Mouse (Mus musculus) myocyte (in vitro differentiated cells): ENCODE results near the gene Arl6. TPM values are rescaled to one million over a fixed set of nuclear protein-coding genes. Genes with fewer than 3 reads are reported as not detected.

Experiments used
- H3K27me3 ChIP-seq: one replicate; pipeline ENCODE4 v1.6.1; 2011; ENCODE audit not compliant: control insufficient read depth, insufficient read depth, insufficient read length
- H3K36me3 ChIP-seq: one replicate; pipeline ENCODE4 v1.6.1; 2011; ENCODE audit not compliant: control insufficient read depth, insufficient read depth
- H3K4me2 ChIP-seq: one replicate; pipeline ENCODE4 v1.6.1; 2011; ENCODE audit warnings: low read depth, control low read depth
- H3K4me3 ChIP-seq: one replicate; pipeline ENCODE4 v1.5.1; 2011; ENCODE audit warnings: mild to moderate bottlenecking, control low read depth, moderate library complexity
- H3K79me2 ChIP-seq: one replicate; pipeline ENCODE4 v1.6.1; 2011; ENCODE audit not compliant: control insufficient read depth, insufficient read depth
- H3ac ChIP-seq: one replicate; pipeline ENCODE4 v1.6.1; 2011; ENCODE audit not compliant: control insufficient read depth, insufficient read length
- CEBPB ChIP-seq: IDR thresholded peaks from 2 replicates; pipeline ENCODE4 v1.6.1; 2011; ENCODE audit warnings: mild to moderate bottlenecking, moderate library complexity; ENCODE audit not compliant: poor library complexity, insufficient read depth, severe bottlenecking
- E2F4 ChIP-seq: IDR thresholded peaks from one replicate; pipeline ENCODE4 v1.6.1; 2011; ENCODE audit warnings: mild to moderate bottlenecking, control low read depth, moderate library complexity; ENCODE audit not compliant: insufficient read depth
- MAX ChIP-seq: IDR thresholded peaks from one replicate; pipeline ENCODE4 v1.6.1; 2011; ENCODE audit warnings: low read depth, mild to moderate bottlenecking, control low read depth
- MYOD1 ChIP-seq, 3 experiments: IDR thresholded peaks; one replicate each; pipeline ENCODE4 v1.6.1; 2011; ENCODE audit warnings: control low read depth in 2 of 3, low read depth in 2 of 3, mild to moderate bottlenecking in 2 of 3, moderate library complexity in 1 of 3; ENCODE audit not compliant: insufficient read length in 2 of 3, control insufficient read depth in 1 of 3
- MYOG ChIP-seq, 3 experiments: IDR thresholded peaks; one replicate each; pipeline ENCODE4 v1.6.1; 2011; ENCODE audit warnings: control low read depth in 2 of 3, low read depth in 2 of 3, mild to moderate bottlenecking in 2 of 3; ENCODE audit not compliant: insufficient read length in 2 of 3, control insufficient read depth in 1 of 3, insufficient read depth in 1 of 3
- POLR2A ChIP-seq: IDR thresholded peaks from one replicate; pipeline ENCODE4 v1.6.1; 2011; ENCODE audit warnings: low read depth, mild to moderate bottlenecking, control low read depth, moderate library complexity; ENCODE audit not compliant: insufficient read length
- POLR2AphosphoS2 ChIP-seq: IDR thresholded peaks from one replicate; pipeline ENCODE4 v1.6.1; 2011; ENCODE audit warnings: low read depth, control low read depth; ENCODE audit not compliant: insufficient read length
- REST ChIP-seq: IDR thresholded peaks from one replicate; pipeline ENCODE4 v1.6.1; 2011; ENCODE audit warnings: mild to moderate bottlenecking, control low read depth, moderate library complexity; ENCODE audit not compliant: insufficient read depth, insufficient read length
- SRF ChIP-seq: IDR thresholded peaks from one replicate; pipeline ENCODE4 v1.6.1; 2011; ENCODE audit warnings: low read depth; ENCODE audit not compliant: control insufficient read depth, insufficient read length
- TCF12 ChIP-seq: IDR thresholded peaks from one replicate; pipeline ENCODE4 v1.6.1; 2011; ENCODE audit warnings: mild to moderate bottlenecking, control low read depth; ENCODE audit not compliant: poor library complexity, insufficient read depth, severe bottlenecking
- TCF3 ChIP-seq: IDR thresholded peaks from one replicate; pipeline ENCODE4 v1.6.1; 2011; ENCODE audit warnings: low read depth, control low read depth; ENCODE audit not compliant: insufficient read length
- USF1 ChIP-seq: IDR thresholded peaks from one replicate; pipeline ENCODE4 v1.6.1; 2011; ENCODE audit warnings: low read depth, mild to moderate bottlenecking, control low read depth, moderate library complexity
- polyA plus RNA-seq: library from polyadenylated mRNA; unstranded; fragments of >200 nt; fragmentation: generic; extraction: Trizol; gene quantifications from one replicate; pipeline ENCODE4 v1.2.1, GENCODE M21; 2012; ENCODE audit warnings: missing spikeins

Gene Arl6
- polyA plus RNA-seq, 1 experiment: 6.4 TPM

GRCm38 (mm10) chr16:59588351-59589025 is 50.7 kb downstream of the Arl6 start:
- Histone ChIP-seq H3K36me3 (no peaks in the 10 kb centered on the region), H3K79me2 (no peaks in the 10 kb centered on the region), H3K27me3 (no peaks in the 10 kb centered on the region), H3K4me3 (no peak overlapping the region), H3K4me2 (no peak overlapping the region), H3ac (no peak overlapping the region)
- TF ChIP-seq TCF3 (no peak), TCF12 (no peak), USF1 (no peak), MAX (no peak), REST (no peak), CEBPB (no peak), MYOD1 (IDR thresholded peaks at IDR 0.05; ENCODE audit: control insufficient read depth in 1 of 3, insufficient read length in 2 of 3, low read depth in 2 of 3) (no peak)

DNA sequence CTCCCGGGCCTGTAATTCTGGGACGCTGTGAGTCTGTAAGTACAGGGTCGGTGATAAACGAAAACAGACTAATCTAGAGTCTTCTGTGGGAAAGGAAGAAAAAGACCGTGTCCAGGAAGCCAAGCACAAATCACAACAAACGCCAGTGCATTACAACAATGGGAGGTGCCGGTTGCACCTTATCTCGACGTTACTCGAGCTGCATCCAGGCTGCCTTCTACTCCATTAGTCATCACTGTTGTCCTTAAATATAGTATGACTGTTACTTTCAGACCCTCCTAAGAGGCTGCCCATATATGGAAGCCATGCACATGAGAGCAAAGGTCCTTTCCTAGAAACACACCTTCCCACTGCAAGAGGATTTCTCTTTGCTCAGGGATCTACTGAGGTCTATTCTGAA is 51.4 kb downstream of the Arl6 start:
- TF ChIP-seq SRF (no peak), MAX (no peak), POLR2A (no peak), TCF12 (no peak), MYOD1 (IDR thresholded peaks at IDR 0.05; ENCODE audit: control insufficient read depth in 1 of 3, insufficient read length in 2 of 3, low read depth in 2 of 3) (no peak), POLR2AphosphoS2 (no peak), CEBPB (no peak), MYOG (IDR thresholded peaks at IDR 0.05; ENCODE audit: control insufficient read depth in 1 of 3, insufficient read depth in 1 of 3, insufficient read length in 2 of 3, low read depth in 2 of 3) (no peak), E2F4 (no peak), REST (no peak), USF1 (no peak), TCF3 (no peak)
- H3K79me2 ChIP-seq: no peaks in the 10 kb centered on the region
- no peaks in the 10 kb centered on the region for H3K36me3 ChIP-seq
- H3K4me2 ChIP-seq: no peak overlapping the region
- H3K27me3 ChIP-seq: no peaks in the 10 kb centered on the region
- H3K4me3 ChIP-seq: no peak overlapping the region
- H3ac ChIP-seq: no peak overlapping the region

- TF ChIP-seq SRF (no peak), POLR2A (no peak), MYOD1 (IDR thresholded peaks at IDR 0.05; ENCODE audit: control insufficient read depth in 1 of 3, insufficient read length in 2 of 3, low read depth in 2 of 3) (no peak), TCF12 (no peak), MAX (no peak), USF1 (no peak), CEBPB (no peak), REST (no peak), E2F4 (no peak), MYOG (IDR thresholded peaks at IDR 0.05; ENCODE audit: control insufficient read depth in 1 of 3, insufficient read depth in 1 of 3, insufficient read length in 2 of 3, low read depth in 2 of 3) (no peak), TCF3 (no peak), POLR2AphosphoS2 (no peak)
- no peak overlapping the region for H3K4me3 ChIP-seq
- H3K27me3 ChIP-seq: no peaks in the 10 kb centered on the region
- H3K4me2 ChIP-seq: no peak overlapping the region
- H3K36me3 ChIP-seq: no peaks in the 10 kb centered on the region
- no peaks in the 10 kb centered on the region for H3K79me2 ChIP-seq
- no peak overlapping the region for H3ac ChIP-seq
Observed at GRCm38 (mm10) chr16:59586911-59587310, 52.3 kb downstream of the Arl6 start.

DNA sequence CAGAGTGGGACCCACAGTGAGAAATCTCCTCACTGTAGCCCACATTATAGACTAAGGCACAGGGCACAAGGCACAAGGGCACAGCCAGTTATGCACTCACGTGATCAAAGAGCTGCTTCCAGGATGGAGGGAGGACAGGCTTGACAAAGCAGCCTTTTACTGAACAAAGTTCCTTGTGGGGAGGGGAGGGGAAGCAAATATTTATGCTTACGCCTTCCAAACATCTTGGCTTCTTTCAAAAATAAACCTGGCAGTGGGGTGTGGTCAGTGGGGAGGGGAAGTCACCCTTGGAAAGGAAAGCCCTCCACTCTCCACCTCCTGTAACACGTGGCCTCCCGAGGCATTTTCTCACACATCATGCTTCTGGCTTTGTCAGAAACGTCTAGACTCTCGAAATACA is 52.9 kb downstream of the Arl6 start:
- no peak overlapping the region for H3ac ChIP-seq
- no peak overlapping the region for H3K4me3 ChIP-seq
- H3K27me3 ChIP-seq: no peaks in the 10 kb centered on the region
- no peak for TF ChIP-seq USF1
- TF ChIP-seq MYOG (IDR thresholded peaks at IDR 0.05; ENCODE audit: control insufficient read depth in 1 of 3, insufficient read depth in 1 of 3, insufficient read length in 2 of 3, low read depth in 2 of 3): no peak
- no peak for TF ChIP-seq TCF12
- no peak for TF ChIP-seq POLR2AphosphoS2
- TF ChIP-seq MYOD1 (IDR thresholded peaks at IDR 0.05; ENCODE audit: control insufficient read depth in 1 of 3, insufficient read length in 2 of 3, low read depth in 2 of 3): no peak
- no peak for TF ChIP-seq REST
- no peak for TF ChIP-seq CEBPB
- TF ChIP-seq SRF: no peak
- TF ChIP-seq POLR2A: no peak
- TF ChIP-seq E2F4: no peak
- TF ChIP-seq MAX: no peak
- TF ChIP-seq TCF3: no peak
- no peaks in the 10 kb centered on the region for H3K79me2 ChIP-seq
- H3K4me2 ChIP-seq: no peak overlapping the region
- no peaks in the 10 kb centered on the region for H3K36me3 ChIP-seq
